Mouse (Mus musculus): Measurements from ENCODE around the gene Selenom.

- TF ChIP-seq CTCF (IDR thresholded peaks at IDR 0.05; ENCODE audit: control insufficient read depth, insufficient read depth, insufficient replicate concordance, low read depth, low read length) (no peak), POLR2A (IDR thresholded peaks at IDR 0.05; ENCODE audit: control insufficient read depth, low read depth, low read length) (no peak)
Observed at GRCm38 (mm10) chr11:3486349-3486748, 28.1 kb upstream of the Selenom start.

Data from testis, adult 2 months (tissue).